Mouse (Mus musculus) adrenal gland, postnatal 25 days (tissue): ENCODE measurements around the gene Fcrlb. TPM values are rescaled to one million over a fixed set of nuclear protein-coding genes. Genes with fewer than 3 reads are reported as not detected.

Experiments
- DNase-seq: peaks from one replicate; pipeline ENCODE4 v3.0.0; 2021; ENCODE audit warnings: mixed read lengths
- total RNA-seq: library from RNA; stranded (reverse); gene quantifications from 2 replicates; pipeline ENCODE4 v1.2.3, GENCODE M21; 2021

The Fcrlb gene
- total RNA-seq, 1 experiment from 2014 or later = not detected

DNA sequence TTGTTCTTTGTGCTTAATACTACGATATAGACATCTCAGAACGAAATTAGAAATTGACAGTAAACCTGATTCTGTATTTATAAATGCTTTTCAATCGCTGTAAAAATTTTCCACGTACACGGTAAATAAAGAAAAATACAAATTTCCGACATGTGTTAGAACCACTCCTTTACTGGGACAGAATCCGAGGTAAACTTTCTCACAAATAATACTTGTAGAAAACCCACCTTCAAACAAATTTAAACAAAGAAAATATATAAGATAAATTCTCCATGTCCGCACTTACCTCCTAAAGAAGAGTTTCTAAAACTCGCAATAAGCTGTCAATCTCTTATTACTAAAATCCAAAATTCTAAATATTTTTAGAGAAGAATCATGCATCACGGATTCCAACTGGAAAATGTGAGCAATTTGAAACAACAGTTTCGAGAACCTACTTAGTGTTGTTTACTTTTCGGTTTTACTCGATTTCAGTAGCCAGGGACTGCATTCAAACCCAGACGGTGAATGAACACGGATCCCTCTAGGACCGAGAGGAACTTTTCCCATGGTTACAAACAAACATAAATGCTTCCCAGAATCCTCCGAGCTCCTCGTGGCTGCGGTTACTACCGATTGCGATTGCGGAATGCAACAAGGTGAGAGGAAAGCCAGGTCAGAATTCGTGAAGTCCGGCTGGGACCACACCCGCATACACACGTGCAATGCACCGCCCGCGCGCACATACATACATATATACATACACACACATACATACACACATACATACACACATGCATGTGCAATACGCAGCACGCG, 44.4 kb downstream of the Fcrlb start:
- DNase-seq = peak; percentile 45

DNA sequence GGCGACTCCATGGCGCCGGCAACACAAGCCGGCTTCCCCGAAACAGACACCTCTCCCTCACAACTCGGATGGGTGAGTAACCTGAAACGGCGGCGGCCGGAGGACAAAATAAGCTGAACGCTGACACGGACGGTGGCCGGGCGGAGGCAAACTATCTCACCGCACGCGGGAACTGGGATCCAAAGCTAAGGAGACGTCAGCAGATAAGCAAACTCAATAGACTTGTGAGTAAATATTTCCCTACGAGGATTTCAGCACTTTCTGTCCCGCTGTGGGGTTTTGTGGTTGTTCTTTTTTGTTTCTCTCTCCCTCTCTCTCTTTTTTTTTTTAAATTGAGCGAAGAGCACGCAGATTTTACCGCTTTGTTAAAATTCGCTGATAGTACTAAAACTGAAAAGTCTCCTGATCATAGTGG, 45.0 kb downstream of the Fcrlb start, which contains the start of gene Atf6:
Gene Atf6 (minus strand): TSS at position 81 of the 415 bp plus-strand sequence.
- DNase-seq = peak; percentile 96

- no peak for DNase-seq
Measured at GRCm38 (mm10) chr1:170866992-170867690, 45.6 kb downstream of the Fcrlb start.

DNA sequence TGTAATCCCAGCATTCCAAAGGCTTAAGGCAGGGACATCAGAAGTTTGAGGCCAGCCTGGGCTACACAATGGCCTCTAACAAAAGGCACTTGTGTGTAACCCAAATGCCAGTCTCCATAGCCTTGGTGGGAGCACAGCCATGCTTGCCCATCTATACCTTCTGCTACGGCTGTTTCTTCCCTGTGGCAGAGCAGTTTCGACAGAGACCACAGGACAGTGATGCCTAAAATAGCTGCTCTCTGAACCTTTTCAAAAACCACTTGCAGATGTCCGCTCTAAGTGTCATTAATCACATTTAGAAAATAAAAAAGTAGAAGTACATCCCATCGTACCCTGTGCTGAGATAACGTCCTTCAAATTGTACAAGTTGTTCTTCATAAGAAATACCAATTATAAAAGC, 47.3 kb downstream of the Fcrlb start:
- DNase-seq = no peak

DNA sequence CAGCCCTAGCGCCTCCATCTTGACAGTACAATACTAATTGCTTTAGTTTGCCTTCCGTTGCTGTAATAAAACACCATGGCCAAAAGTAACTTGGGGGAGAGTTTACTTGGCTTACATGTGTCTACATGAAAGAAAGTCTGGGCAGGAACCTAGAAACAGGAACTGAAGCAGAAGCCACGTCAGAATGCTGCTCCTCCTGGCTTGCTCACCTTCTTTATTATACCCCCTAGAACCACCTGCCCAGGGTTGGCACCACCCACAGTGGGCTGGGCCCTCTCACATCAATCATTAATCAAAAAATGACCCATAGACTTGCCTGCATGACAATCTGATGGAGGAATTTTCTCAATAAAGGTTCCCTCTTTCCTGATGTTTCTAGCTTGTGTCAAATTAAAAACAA, 48.0 kb downstream of the Fcrlb start:
- no peak for DNase-seq

DNA sequence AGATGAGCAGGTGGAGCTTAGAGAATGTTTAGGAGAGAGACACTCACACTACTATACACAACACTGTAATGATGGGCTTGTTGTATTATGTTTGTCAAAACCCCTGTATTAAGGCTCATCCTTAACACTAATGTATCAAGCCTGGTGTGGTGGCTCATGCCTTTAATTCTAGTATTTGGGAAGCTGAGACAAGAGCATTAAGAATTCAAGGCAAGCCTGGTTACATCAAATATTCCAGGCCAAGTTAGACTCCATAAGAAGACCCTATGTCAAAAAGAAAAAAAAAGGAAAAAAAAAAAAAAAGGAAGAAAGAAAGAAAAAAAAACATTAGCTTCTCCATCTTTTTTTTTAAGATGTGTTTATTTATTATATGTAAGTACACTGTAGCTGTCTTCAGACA, 48.5 kb downstream of the Fcrlb start:
- no peak for DNase-seq

DNA sequence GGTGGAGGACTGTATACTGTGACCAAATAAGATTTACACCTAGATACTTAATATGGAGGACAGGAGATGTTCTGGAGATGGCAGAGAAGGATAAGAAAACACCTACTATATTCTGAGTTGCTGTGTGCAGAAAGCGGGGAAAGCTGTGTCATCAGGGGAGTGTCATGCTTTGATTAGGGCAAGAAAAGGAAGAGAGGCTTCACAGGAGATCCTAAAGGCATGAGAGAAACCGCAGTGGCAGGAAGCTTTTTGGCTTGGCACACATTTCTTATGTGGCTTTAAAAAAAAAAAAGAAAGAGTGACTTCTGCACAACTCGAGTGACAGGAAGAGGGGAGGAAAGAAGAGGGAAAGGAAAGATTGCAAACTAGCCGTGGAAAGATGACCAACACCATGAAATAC, 49.7 kb downstream of the Fcrlb start:
- DNase-seq = no peak

GRCm38 (mm10) chr1:170862435-170862717, 50.4 kb downstream of the Fcrlb start:
- no peak for DNase-seq

DNA sequence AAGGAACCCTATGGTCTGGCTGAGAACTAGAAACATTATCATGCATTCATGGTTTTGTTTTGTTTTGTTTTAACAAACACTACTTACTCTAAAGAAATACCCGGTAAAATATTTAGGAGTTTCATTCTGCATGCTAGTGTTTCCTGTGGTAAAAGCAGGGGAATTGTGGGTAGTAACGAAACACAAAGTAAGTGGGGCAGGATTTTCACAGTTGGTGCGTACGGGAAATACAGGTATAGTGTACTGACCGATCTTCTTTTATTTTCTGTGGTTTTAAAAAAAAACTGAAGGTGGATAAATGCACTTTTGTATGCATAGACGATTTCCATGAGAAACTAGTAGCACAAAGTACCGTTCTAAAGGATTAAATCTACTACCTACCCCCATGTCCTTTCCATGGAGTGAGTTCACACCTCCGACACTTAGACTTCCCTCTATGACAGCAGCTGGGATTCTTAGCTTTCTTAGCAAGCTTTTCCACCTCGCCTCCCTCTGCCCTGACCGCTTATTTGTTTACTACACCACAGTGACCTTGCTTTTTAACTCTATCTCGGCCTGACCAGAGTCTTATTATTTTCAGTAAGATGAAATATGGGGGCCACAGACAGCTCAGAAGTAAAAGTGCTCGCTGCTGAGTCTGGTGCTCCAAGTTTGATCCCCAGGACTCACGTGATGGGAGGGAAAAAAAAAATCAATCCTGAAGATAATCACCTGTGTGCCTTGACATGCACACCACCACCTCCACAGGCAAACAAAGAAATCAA, 50.9 kb downstream of the Fcrlb start:
- no peak for DNase-seq

GRCm38 (mm10) chr1:170858872-170859271, 53.9 kb downstream of the Fcrlb start:
- DNase-seq = no peak

GRCm38 (mm10) chr1:170857369-170857768, 55.4 kb downstream of the Fcrlb start:
- no peak for DNase-seq

Other genes starting within 250 kb of the Fcrlb start
- 34.5 and 34.8 TPM in 2 replicates for gene Atf6, start 45.2 kb downstream of the Fcrlb start, total RNA-seq
- 0.55 TPM in 1 of 2 replicates, not detected in the other for gene Gm26620, start 27.9 kb downstream of the Fcrlb start, total RNA-seq
- 18.9 and 19.4 TPM in 2 replicates for gene Dusp12, start 27.4 kb downstream of the Fcrlb start, total RNA-seq
- 0.46 TPM in 1 of 2 replicates, not detected in the other for gene Fcrla, start 14.6 kb upstream of the Fcrlb start, total RNA-seq
- gene Fcgr2b, start 63.6 kb upstream of the Fcrlb start, total RNA-seq = 1.5 and 2.6 TPM in 2 replicates
- gene Fcgr4, start 106.0 kb upstream of the Fcrlb start, total RNA-seq = 0.76 and 1.6 TPM in 2 replicates
- gene Fcgr3, start 152.0 kb upstream of the Fcrlb start, total RNA-seq = 5.5 and 7.4 TPM in 2 replicates
- gene Cfap126, start 201.0 kb upstream of the Fcrlb start, total RNA-seq = 2.3 and 4.5 TPM in 2 replicates
- 372 and 386 TPM in 2 replicates for gene Sdhc, start 237.7 kb upstream of the Fcrlb start, total RNA-seq
- 0.88 and 2.9 TPM in 2 replicates for gene Mpz, start 237.8 kb upstream of the Fcrlb start, total RNA-seq